Mouse (Mus musculus) ZHBTc4 (cell line): Measurements from ENCODE around the gene St6gal1.

Experiments
- DNase-seq: peaks from one replicate; pipeline ENCODE4 v3.0.0-alpha.2; 2011; ENCODE audit warnings: low read depth, low spot score

The St6gal1 gene

GRCm38 (mm10) chr16:23298441-23298840 is 73.9 kb downstream of the St6gal1 start:
- DNase-seq = no peak

GRCm38 (mm10) chr16:23298911-23299310 is 74.4 kb downstream of the St6gal1 start:
- DNase-seq = no peak

DNA sequence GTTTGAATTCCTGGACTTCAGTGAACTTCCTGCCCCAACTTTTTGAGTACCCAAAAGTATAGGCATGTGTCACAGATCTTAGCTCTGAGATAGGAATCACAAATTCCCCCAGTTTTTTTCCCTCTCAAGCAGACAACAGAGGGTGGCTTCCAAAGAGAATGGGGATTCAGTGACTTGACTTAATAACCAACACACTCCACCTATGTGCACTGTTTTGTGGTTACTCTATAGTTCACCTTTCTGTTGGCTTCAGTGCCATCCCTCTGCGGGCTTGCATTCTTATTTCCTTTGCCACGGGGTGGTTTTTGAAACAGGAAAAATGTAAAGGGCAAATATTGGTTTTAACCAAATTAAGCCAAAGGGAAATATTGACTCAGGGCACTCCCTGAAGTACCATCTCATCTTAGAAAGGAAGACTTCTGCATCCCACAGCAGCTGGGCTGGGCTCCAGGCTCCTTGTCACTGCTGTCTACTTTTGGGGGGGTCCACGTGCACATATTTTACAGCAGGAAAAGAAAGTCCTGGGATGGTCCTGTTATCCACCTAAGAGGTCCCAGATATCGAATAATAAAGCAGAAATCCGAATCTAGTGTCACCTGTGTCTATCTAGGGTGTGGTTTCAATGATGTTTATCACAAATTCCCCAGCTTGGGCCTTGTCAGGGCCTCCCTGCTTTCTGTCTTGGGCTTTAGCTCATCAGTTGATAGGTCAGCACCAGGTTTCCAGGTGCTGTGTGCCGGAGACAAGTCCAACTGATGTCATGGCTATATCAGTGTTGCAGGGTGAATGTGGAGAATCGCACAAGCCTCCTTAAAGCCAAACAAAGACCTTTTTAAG is 75.6 kb downstream of the St6gal1 start:
- no peak for DNase-seq

DNA sequence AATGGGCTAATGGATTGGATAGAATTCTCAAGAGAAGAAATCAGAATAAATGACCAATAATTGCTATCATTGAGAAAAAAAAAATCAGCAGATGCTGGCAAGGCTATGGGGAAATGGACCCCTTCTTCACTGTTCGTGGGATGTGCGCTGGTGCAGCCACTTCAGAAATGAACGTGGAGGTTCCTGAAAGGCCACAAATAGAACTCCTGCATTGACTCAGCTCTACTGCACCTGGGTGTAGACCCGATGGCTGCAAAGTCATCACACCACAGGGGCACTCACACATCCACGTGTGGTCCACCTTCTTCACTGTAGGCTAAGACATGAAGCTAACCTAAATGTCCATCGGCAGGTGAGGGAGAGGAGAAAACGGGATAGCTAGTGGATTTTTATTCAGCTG is 77.2 kb downstream of the St6gal1 start:
- DNase-seq = no peak

DNA sequence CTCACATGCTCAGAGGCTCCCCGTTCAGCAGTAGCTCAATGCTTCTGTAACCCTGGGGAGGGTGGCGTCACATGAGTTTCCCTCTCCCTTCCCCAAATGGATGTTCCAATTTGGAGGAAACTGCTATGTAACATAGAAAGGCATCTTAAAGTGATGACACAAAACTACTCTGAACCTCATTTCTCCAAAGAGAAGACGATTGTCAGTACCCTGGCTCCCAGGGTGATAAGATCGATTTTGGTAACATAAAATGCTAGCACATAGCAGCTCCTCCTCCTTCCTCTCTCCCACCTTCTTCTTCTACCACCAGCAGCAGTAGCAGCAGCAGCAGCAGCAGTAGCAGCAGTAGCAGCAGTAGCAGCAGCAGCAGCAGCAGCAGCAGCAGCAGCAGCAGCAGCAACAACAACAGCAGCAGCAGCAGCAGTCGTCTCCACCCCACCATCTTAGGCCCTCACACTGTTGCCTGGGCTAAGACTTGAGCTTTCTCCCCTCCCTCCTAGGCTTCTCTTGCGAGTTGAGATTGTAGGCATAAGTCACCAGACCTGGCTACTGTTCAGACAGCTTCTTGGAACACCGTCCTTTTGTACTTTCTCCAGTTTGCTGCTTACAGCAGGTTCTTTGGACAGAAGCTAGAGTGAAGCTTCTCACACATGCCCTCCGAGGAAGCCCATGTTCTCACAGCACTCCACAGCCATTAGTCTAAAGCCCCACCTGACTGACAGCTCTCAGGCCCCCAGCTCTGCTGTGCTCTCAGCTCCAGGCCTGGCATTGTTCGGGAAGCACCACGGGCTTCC is 81.5 kb downstream of the St6gal1 start:
- no peak for DNase-seq

DNA sequence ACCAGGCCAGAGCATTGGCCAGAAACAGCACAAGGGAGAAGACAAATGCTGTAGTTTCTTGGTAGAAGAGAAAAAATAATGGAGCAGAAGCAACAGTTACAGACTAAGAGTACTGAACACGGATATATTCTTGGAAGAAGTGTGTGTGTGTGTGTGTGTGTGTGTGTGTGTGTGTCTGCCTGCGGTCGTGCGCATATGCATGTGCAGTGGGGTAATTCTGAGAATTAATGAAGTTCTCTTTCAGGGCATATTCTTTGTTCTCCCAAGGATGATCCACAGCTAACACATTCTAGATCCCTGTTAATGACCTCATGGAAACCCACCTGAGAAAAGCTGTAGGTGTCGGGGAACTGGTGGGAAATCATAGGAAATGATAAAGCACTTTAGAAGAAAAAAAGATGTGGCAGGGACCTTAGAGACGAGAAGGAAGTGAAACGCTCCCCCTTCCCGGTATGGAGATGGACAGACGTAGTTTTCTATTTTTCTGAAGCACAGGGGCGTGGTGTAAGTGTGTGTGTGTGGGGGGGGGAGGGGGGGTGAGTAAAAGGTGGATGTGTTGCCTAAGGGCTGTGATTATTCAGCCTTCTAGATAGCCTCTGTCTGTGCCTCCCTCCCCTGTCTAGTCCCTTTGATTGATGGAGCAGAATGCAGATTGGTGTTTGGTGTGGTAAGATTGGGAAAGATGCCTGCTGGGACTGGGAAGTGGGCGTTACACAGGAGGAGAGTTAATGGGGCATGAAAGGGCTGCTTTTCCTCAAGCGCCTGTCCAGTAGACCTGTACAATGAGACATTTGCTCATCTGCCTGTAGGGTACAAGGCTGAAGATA is 82.8 kb downstream of the St6gal1 start:
- DNase-seq = no peak

- peak; percentile 25 for DNase-seq
Observed at GRCm38 (mm10) chr16:23308012-23308554, 83.5 kb downstream of the St6gal1 start.

DNA sequence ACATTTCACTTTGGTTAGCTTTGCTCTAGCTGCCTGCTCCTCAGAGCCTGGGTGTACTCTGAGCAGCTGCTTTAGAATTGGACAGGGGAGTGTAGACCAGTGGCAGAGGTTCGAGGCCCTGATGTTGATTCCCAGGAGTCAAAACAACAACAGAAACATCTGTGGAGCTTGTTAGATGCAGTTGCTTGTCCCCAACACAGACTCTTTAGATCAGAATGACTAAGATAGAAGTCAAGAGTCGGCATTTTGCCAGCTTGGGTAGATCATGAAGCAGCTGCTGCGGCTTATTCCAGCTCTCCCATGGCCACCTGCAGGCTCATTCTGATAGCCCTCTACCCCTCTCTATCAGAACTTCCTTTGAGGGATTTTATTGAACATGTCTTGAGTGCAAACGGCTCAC is 84.5 kb downstream of the St6gal1 start:
- no peak for DNase-seq

DNA sequence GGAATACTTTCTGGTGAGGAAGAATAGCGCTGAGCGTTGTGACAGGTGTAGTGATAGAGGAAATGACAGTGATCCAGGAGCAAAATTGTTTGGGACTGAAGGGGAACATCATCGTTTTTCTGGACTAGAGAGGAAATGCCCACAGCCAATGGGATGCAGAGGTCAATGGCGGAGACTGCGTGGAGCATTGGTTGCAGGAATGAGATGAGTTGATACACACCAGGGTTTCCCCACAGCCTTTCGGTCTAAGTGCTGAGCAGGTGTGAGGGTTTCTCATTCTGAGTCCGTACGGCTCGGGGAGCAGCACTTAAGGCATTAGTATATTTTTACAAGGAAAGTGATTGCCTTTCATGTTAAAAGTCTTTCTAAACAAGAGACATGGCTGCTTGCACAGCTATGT is 88.1 kb downstream of the St6gal1 start:
- no peak for DNase-seq

GRCm38 (mm10) chr16:23314790-23315189 is 90.2 kb downstream of the St6gal1 start:
- no peak for DNase-seq

- no peak for DNase-seq
Observed at GRCm38 (mm10) chr16:23317411-23318047, 93.0 kb downstream of the St6gal1 start.

DNA sequence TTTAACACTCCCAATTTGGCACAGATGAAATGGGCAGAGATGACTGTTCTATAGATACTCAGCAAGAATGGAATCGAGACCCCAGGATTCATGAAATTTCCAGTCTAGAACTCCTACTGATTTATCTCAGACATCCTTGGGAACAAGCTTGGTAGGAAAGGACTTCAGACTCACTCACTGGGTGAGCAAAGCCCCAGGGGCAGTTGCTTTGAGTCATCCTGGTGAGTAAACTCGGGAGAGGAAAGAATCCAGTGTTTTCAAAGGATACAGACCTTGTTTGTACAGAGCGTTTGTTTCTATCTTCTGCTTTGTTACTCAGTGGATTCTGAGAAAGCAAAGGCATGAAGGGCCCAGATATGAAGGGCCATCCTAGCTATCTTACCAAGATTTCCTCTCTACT is 95.5 kb downstream of the St6gal1 start:
- DNase-seq = no peak

DNA sequence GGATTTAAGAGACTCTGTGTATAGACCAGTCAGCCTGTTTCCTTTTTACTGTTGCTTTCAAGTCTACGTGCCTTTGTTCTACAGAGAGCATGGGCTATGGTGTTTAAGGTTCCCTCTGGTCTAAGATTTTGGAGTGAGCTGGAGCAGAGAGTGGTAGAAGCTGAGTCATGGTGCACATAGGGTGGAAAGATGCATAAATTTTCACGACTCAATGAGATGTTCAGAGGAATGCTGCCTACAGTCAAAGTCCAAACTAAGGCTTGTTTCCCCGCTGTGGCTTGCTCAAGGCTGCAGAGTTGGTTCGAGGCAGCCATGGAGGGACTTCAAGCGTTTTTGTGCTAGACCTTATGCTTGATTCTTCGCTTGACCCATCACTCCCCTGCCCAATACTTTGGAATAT is 96.0 kb downstream of the St6gal1 start:
- DNase-seq = no peak

- DNase-seq = no peak
Observed at GRCm38 (mm10) chr16:23322453-23322852, 97.9 kb downstream of the St6gal1 start.

DNA sequence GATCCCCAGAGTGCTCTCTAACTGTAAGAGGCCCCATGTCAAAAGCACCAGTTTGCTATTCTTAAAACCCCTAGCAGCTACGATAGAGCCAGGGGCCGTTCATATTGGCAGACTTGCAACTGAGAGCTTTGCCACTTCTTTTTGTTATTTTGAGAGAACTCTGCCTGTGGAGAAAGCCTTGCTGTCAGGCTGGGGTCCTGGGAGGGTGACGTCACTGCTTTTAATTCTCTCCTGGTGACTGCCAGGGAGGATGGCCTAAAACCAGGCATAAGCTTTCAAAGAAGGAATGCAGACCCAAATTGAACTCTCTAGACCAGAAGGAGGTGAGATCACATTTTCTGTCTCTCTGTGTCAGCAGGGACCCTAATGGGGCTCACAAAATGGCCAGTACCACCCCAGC is 99.4 kb downstream of the St6gal1 start:
- no peak for DNase-seq

DNA sequence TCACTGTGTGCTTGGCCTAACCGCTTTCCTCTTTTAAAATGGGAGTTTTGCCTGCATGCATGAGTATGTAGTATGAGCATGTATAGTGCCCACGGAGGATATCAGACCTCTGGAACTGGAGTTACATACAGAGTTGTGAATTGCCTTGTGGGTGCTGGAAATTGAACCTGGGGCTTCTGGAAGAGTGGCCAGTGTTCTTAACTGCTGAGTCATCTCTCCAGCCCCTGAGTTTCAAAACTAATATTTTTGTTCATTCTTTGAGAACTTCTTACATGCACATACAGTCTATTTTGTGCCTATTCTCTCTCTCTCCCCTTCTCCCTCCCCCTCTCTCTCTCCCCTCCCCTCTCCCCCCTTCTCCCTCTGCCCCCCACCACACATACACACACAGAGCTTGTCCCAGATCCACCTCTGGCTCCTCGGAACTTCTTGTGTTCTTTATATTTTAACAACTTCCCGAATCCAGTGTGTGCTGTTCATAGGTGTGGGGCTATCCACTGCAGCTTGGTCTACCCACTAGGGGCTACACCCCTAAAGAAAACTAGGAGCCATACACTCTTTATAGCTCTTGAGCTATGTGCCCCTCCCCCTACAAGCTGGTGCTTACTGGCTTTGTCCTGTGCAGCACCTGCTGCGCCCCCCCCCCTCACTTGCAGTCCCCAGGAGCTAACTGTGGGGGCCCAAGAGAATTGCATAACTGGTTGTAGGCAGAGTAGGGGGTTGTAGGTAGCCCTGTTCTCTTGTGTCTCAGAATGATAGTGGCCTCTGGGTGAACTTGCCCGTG is 100.5 kb downstream of the St6gal1 start:
- DNase-seq = no peak

DNA sequence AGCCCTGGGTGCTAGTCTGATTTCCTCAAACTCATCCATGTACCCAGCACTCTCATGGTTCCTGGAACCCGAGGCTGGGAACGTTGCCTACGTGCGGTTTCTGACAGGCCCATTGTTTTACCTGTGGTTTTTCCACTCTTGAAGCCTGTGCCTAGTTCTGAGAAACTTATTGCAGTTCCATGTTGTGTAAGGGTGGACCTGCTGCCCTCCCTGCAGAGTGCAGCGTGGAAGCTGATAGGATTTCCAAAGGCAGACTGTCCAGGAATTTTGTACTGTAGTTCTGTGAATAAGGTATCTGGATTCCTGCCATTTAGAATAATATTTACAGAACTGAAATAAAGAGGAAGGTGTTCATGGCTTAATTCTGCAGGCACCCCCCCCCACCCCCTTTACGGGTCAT is 102.1 kb downstream of the St6gal1 start:
- DNase-seq = no peak

DNA sequence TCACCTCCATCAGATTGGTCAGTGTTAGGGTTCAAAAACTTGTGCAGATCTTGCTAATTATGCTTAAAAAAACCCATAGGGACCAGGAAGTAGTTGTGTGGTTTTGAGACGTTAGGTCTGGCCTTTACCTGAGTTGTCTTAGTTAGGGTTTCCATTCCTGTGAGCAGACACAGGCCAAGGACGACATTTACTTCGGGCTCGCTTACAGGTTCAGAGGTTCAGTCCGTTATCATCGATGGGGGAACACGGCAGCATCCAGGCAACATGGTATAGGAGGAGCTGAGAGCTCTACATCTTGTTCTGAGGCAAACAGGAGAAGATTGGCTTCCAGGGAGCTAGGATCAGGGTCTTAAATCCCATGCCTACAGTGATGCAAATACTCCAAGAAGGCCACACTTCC is 102.7 kb downstream of the St6gal1 start:
- no peak for DNase-seq

DNA sequence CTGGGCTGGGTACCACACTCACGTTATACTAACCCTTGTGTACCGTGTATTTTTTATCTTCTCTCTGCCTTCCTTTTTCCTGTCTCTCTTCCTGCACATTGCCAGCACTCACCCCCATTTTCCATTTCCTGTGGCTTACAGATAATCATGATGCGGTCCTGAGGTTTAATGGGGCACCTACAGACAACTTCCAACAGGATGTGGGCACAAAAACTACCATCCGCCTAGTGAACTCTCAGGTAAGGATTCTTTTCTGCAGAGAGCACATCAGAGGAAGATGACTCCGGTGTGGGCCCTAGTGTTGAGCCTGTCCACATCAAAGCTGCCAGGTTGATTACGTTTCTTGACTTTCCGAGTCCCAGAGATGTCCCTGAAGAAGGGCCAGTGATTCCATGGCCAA is 103.7 kb downstream of the St6gal1 start:
- no peak for DNase-seq

GRCm38 (mm10) chr16:23332136-23332535 is 107.6 kb downstream of the St6gal1 start:
- no peak for DNase-seq

DNA sequence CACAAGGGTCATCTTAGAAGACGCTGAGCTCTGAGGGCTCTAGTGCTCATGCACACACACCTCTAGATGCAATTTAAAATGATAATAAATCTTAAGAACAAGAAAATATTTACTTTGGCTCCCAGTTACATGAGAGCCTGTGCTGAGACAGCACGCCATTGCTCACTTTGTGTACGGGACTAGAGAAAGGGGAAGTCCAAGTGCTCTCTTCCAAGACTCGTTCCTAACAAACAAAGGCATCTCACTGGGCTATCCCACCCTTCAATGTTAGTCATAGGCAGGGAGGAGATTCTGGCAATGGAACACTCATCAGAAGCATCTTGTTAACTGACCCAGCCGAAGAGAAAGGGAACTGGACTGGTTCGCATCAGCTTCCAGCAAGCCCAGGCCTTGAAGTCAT is 108.1 kb downstream of the St6gal1 start:
- DNase-seq = no peak
